Mouse (Mus musculus): Measurements from ENCODE around the gene Kifap3.

Gene Kifap3

DNA sequence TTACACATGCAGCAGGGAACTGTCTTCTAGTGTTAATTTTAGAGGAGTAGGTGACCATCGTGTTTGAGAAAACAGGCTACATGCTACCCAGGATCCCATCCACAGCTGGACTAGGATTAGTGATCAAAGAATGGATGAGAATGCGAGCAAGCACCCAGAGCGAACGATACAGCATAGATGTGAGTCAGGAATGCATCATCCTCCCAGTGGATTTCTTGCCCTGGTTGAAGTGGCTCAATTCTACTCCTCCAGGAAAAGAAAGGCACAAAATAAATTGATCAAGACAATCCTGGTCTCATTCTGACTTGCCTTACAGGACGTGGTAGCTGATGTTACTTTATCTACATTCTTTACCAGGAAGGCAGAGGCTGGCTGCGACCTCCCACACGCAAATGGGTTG is 149.5 kb downstream of the Kifap3 start, which contains the start of gene Scyl3:
Scyl3 (plus strand) TSS at position 255 of the 400 bp plus-strand sequence.
- no peak for TF ChIP-seq GATA4 (IDR thresholded peaks at IDR 0.05; ENCODE audit: insufficient replicate concordance, low read length)

- TF ChIP-seq GATA4 (IDR thresholded peaks at IDR 0.05; ENCODE audit: insufficient replicate concordance, low read length): no peak; the same call in 1 of the 2 replicates
Measured at GRCm38 (mm10) chr1:163929636-163930457, 150.5 kb downstream of the Kifap3 start.

GRCm38 (mm10) chr1:163930458-163930794 is 151.0 kb downstream of the Kifap3 start:
- no peak for TF ChIP-seq GATA4 (IDR thresholded peaks at IDR 0.05; ENCODE audit: insufficient replicate concordance, low read length)

DNA sequence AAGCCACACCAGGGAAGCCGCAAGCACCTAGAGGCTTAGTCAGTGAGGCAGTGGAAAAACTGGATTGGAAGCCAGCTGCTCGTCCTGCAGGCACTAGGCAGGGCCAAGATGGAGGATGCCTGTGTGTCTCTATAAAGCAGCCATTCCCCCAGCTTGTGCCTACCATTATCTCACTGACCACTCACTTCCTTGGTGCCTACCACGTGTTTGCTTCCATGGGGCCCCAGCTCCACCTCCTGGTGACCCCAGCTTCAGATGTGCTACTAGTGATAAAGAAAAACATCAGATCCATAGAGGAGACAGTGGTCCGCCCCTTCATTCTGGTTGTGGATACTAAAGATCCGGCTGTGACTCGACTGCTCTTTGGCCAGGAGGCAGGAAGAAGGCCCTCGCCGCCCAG is 152.4 kb downstream of the Kifap3 start:
- TF ChIP-seq GATA4 (IDR thresholded peaks at IDR 0.05; ENCODE audit: insufficient replicate concordance, low read length): no peak

DNA sequence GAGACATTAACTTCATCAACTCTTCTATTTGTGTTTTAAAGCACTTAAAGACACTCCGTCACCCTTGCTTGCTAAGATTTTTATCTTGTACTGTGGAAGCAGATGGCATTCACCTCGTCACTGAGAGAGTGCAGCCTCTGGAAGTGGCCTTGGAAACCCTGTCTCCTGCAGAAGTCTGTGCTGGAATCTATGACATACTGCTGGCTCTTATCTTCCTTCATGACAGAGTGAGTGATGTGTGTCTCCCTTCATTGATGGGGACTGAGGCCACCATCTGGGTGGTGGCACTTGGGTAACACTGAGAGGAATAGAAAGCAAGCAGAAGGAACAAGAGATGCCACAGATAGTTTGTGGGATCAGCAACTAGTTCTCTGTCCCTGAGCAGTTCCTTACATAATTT is 155.2 kb downstream of the Kifap3 start:
- TF ChIP-seq GATA4 (IDR thresholded peaks at IDR 0.05; ENCODE audit: insufficient replicate concordance, low read length): no peak

- TF ChIP-seq GATA4 (IDR thresholded peaks at IDR 0.05; ENCODE audit: insufficient replicate concordance, low read length): no peak
Measured at GRCm38 (mm10) chr1:163942056-163942455, 162.7 kb downstream of the Kifap3 start.

DNA sequence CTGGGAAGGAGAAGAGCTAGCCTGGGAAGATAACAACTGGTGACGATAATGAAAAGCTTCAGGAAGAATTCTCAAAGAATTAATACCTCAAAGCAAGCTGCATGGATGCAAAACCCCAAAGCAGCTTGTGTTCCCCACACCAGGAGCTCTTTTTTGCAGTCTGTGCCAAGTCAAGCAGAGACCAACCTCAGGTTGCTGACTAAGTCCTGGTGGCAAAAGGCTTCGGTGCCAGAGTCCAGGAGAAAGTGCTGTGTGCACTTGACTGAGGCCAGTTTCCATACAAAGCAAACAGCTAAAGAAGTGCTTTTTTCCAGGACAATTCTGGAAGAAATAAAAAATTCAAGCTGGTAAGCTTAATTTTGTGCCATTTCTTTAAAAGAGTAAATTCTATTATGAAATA is 174.0 kb downstream of the Kifap3 start:
- TF ChIP-seq GATA4 (IDR thresholded peaks at IDR 0.05; ENCODE audit: insufficient replicate concordance, low read length): no peak

- TF ChIP-seq GATA4 (IDR thresholded peaks at IDR 0.05; ENCODE audit: insufficient replicate concordance, low read length): no peak
Measured at GRCm38 (mm10) chr1:163958036-163958435, 178.7 kb downstream of the Kifap3 start.

- TF ChIP-seq GATA4 (IDR thresholded peaks at IDR 0.05; ENCODE audit: insufficient replicate concordance, low read length): no peak
Measured at GRCm38 (mm10) chr1:163964008-163964689, 184.8 kb downstream of the Kifap3 start.

All from liver, adult (tissue).